Mouse (Mus musculus): ENCODE results near the gene Col7a1. TPM values are rescaled to one million over a fixed set of nuclear protein-coding genes. Genes with fewer than 3 reads are reported as not detected.

Gene Col7a1
- polyA plus RNA-seq, 1 experiment: 7.9 TPM

DNA sequence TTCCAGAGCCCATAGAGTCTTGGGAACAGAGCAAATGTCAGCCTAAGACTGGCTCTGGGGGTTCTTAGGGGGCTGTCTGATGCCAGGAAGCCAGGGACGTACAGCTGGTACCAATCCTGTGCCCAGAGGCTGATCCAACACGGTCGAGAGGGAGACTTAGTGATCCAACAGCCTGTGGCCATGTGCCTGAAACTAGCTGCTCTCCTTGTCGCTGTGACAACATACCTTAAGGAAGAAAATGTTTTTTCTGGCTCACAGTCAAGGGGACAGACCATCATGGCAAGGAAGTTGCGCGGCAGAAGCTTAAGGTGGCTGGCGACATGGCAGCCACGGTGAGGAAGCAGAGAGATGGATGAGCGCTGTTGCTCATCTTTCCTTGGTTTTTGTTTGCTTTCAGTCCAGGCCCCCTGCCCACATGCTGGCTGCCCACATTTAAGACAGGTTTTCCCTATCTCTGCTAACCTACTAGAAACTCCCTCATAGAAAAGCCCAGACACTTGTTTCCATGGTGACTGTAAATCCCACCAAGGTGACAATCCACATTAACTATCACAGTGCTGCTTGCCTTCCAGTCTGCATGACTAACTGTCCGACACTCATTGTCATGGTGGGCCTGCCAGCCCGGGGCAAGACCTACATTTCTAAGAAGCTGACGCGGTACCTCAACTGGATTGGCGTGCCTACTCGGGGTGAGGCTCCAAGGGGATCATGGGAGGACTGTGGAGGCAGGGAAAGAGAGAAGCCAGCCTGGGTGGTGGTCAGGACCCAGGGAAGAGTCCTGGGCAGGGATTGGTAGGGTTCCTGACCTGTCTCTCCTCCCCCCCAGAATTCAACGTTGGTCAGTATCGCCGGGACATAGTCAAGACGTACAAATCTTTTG is 45.1 kb downstream of the Col7a1 start:
- no peaks in the 10 kb centered on the region for H3K36me3 ChIP-seq (ENCODE audit: control insufficient read depth, insufficient read depth, low read length)
- no peak overlapping the region for H3K27ac ChIP-seq (ENCODE audit: control insufficient read depth, insufficient read depth, low read length)
- TF ChIP-seq POLR2A (IDR thresholded peaks at IDR 0.05; ENCODE audit: control insufficient read depth, extremely low read depth, insufficient read depth, low read length, poor library complexity) (no peak), CTCF (IDR thresholded peaks at IDR 0.05; ENCODE audit: borderline replicate concordance, control insufficient read depth, extremely low read depth, insufficient read depth, low read length, poor library complexity) (no peak)
- H3K4me1 ChIP-seq (replicated peaks; ENCODE audit: control insufficient read depth, insufficient read depth, low read length): peaks cover 17% of the 10 kb centered on the region
- no peaks in the 10 kb centered on the region for H3K27me3 ChIP-seq (ENCODE audit: control insufficient read depth, insufficient read depth, low read length)
- 70% methylated on average over 19 of the region's 19 CpGs for WGBS
- no peak overlapping the region for H3K4me3 ChIP-seq (ENCODE audit: control insufficient read depth, insufficient read depth, low read length)
- no peak for DNase-seq

- no peaks in the 10 kb centered on the region for H3K27me3 ChIP-seq (ENCODE audit: control insufficient read depth, insufficient read depth, low read length)
- TF ChIP-seq POLR2A (IDR thresholded peaks at IDR 0.05; ENCODE audit: control insufficient read depth, extremely low read depth, insufficient read depth, low read length, poor library complexity) (no peak), CTCF (IDR thresholded peaks at IDR 0.05; ENCODE audit: borderline replicate concordance, control insufficient read depth, extremely low read depth, insufficient read depth, low read length, poor library complexity) (no peak)
- H3K27ac ChIP-seq (ENCODE audit: control insufficient read depth, insufficient read depth, low read length): no peak overlapping the region
- no peaks in the 10 kb centered on the region for H3K36me3 ChIP-seq (ENCODE audit: control insufficient read depth, insufficient read depth, low read length)
- 14% methylated on average over 4 of the region's 4 CpGs for WGBS
- H3K4me1 ChIP-seq (replicated peaks; ENCODE audit: control insufficient read depth, insufficient read depth, low read length): peaks cover 17% of the 10 kb centered on the region
- DNase-seq: no peak
- no peak overlapping the region for H3K4me3 ChIP-seq (ENCODE audit: control insufficient read depth, insufficient read depth, low read length)
These were observed 45.8 kb downstream of the Col7a1 start for GRCm38 (mm10) chr9:108999167-108999526.

- no peak for TF ChIP-seq POLR2A (IDR thresholded peaks at IDR 0.05; ENCODE audit: control insufficient read depth, extremely low read depth, insufficient read depth, low read length, poor library complexity)
- peak; percentile 67; the same call in 1 of the 2 replicates for TF ChIP-seq CTCF (IDR thresholded peaks at IDR 0.05; ENCODE audit: borderline replicate concordance, control insufficient read depth, extremely low read depth, insufficient read depth, low read length, poor library complexity)
- Histone ChIP-seq H3K27ac (ENCODE audit: control insufficient read depth, insufficient read depth, low read length) (no peak overlapping the region), H3K36me3 (ENCODE audit: control insufficient read depth, insufficient read depth, low read length) (no peaks in the 10 kb centered on the region), H3K4me1 (replicated peaks; ENCODE audit: control insufficient read depth, insufficient read depth, low read length) (peaks cover 9% of the 10 kb centered on the region), H3K4me3 (ENCODE audit: control insufficient read depth, insufficient read depth, low read length) (no peak overlapping the region), H3K27me3 (ENCODE audit: control insufficient read depth, insufficient read depth, low read length) (no peaks in the 10 kb centered on the region)
- DNase-seq: peak; percentile 70
- 27% methylated on average over 3 of the region's 3 CpGs for WGBS
These were observed 47.3 kb downstream of the Col7a1 start for GRCm38 (mm10) chr9:109000726-109001125.

DNA sequence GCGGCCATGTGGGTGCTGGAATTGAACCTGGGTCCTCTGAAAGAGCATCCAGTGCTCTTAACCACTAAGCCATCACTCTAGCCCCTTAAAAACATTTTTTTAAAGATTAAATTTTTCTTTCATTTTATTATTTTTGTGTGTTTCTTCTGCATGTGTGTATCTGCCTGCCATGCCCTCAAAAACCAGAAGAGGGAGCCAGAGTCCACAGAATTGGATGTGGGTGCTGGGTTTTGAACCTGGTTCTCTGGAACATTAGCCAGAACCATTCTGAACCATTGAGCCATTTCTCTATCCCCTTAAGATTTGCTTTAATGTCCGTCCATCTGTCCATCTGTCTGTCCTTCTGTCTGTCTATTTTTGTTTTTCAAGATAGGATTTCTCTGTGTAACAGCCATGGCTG is 49.8 kb downstream of the Col7a1 start:
- Histone ChIP-seq H3K4me1 (replicated peaks; ENCODE audit: control insufficient read depth, insufficient read depth, low read length) (peaks cover 12% of the 10 kb centered on the region), H3K27ac (ENCODE audit: control insufficient read depth, insufficient read depth, low read length) (no peak overlapping the region), H3K27me3 (ENCODE audit: control insufficient read depth, insufficient read depth, low read length) (no peaks in the 10 kb centered on the region), H3K36me3 (ENCODE audit: control insufficient read depth, insufficient read depth, low read length) (no peaks in the 10 kb centered on the region), H3K4me3 (ENCODE audit: control insufficient read depth, insufficient read depth, low read length) (no peak overlapping the region)
- DNase-seq: peak; percentile 58
- TF ChIP-seq CTCF (IDR thresholded peaks at IDR 0.05; ENCODE audit: borderline replicate concordance, control insufficient read depth, extremely low read depth, insufficient read depth, low read length, poor library complexity) (no peak), POLR2A (IDR thresholded peaks at IDR 0.05; ENCODE audit: control insufficient read depth, extremely low read depth, insufficient read depth, low read length, poor library complexity) (no peak)
- WGBS: 72% methylated on average over 2 of the region's 2 CpGs

- Histone ChIP-seq H3K4me1 (replicated peaks; ENCODE audit: control insufficient read depth, insufficient read depth, low read length) (peaks cover 17% of the 10 kb centered on the region), H3K4me3 (ENCODE audit: control insufficient read depth, insufficient read depth, low read length) (no peak overlapping the region), H3K36me3 (ENCODE audit: control insufficient read depth, insufficient read depth, low read length) (no peaks in the 10 kb centered on the region), H3K27me3 (ENCODE audit: control insufficient read depth, insufficient read depth, low read length) (no peaks in the 10 kb centered on the region), H3K27ac (ENCODE audit: control insufficient read depth, insufficient read depth, low read length) (no peak overlapping the region)
- WGBS: 82% methylated on average over 21 of the region's 21 CpGs
- DNase-seq: no peak
- TF ChIP-seq CTCF (IDR thresholded peaks at IDR 0.05; ENCODE audit: borderline replicate concordance, control insufficient read depth, extremely low read depth, insufficient read depth, low read length, poor library complexity) (no peak), POLR2A (IDR thresholded peaks at IDR 0.05; ENCODE audit: control insufficient read depth, extremely low read depth, insufficient read depth, low read length, poor library complexity) (no peak)
These were observed 53.8 kb downstream of the Col7a1 start for GRCm38 (mm10) chr9:109007025-109007780.

DNA sequence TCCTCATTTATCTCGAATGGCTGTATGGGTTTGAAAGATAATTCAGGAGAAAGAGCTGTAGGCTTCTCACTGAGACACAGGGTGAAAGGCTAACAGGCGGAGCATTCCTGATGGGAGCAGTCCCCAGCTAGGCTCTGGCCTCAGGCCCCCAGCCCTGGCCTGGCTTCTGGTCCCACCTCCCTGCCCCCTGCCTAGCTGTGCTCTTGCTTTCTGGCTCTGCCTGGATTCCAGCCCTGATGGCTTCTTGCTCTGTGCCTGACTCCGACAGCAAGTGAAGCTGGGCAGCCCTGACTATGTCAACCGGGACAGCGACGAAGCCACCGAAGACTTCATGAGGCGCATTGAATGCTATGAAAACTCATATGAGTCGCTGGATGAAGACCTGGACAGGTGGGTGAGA is 54.7 kb downstream of the Col7a1 start:
- no peak overlapping the region for H3K4me3 ChIP-seq (ENCODE audit: control insufficient read depth, insufficient read depth, low read length)
- H3K36me3 ChIP-seq (ENCODE audit: control insufficient read depth, insufficient read depth, low read length): no peaks in the 10 kb centered on the region
- WGBS: 96% methylated on average over 9 of the region's 9 CpGs

More for the DNA sequence above, 54.7 kb downstream of the Col7a1 start:
- Histone ChIP-seq H3K4me1 (replicated peaks; ENCODE audit: control insufficient read depth, insufficient read depth, low read length) (peaks cover 17% of the 10 kb centered on the region), H3K27me3 (ENCODE audit: control insufficient read depth, insufficient read depth, low read length) (no peaks in the 10 kb centered on the region), H3K27ac (ENCODE audit: control insufficient read depth, insufficient read depth, low read length) (no peak overlapping the region)
- DNase-seq: no peak
- TF ChIP-seq POLR2A (IDR thresholded peaks at IDR 0.05; ENCODE audit: control insufficient read depth, extremely low read depth, insufficient read depth, low read length, poor library complexity): no peak
- TF ChIP-seq CTCF (IDR thresholded peaks at IDR 0.05; ENCODE audit: borderline replicate concordance, control insufficient read depth, extremely low read depth, insufficient read depth, low read length, poor library complexity): no peak

Data from thymus, adult 2 months (tissue).